Mouse (Mus musculus): ENCODE results near the gene Ppif. TPM values are rescaled to one million over a fixed set of nuclear protein-coding genes. Genes with fewer than 3 reads are reported as not detected.

The Ppif gene
- total RNA-seq, 1 experiment, result 27.0 TPM

DNA sequence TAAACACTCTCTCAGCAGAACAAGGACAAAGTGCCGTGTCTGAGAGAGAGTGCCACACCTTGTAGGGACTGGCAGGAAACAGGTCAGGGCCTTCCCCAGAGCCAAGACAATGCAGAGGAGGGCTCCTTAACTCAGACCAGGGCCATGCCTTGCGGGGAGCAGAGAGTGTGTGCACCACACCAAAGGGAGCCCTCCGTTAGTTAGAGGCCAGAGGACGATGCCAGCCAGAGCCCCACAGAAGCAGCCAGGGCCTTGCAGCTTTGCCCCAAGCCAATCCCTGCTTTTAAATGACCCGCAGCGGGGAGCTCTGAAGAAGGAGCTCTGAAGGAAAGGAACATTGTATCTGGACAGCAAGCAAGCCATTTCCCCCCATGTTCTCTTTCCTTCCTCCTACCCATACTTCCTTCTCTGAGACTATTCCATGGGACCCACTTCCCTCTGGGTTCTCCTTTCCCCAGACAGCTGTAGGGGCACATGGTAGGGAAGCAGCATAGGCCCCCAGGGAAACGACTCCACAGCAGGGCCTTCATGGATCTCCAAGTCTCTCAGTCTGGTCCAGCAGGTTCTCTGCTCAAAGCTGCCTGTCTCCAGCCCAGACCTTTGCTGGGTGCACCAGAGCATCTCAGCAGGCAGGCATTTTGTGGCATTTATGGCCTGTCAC lies 30.2 kb upstream of the Ppif start:
- Histone ChIP-seq H3K4me1 (ENCODE audit: control insufficient read depth in 2 of 2, insufficient read depth in 2 of 2, low read length in 2 of 2, poor library complexity in 1 of 2) (peaks cover 8 to 19% of the 10 kb centered on the region in 2 experiments; a peak in 3 of 4 replicates), H3K4me3 (ENCODE audit: insufficient read depth in 1 of 2, low read depth in 1 of 2, low read length in 2 of 2, poor library complexity in 1 of 2, severe bottlenecking in 1 of 2) (no peak overlapping the region), H3K9me3 (ENCODE audit: control insufficient read depth, insufficient read depth, low read depth, low read length) (no peaks in the 10 kb centered on the region), H3K36me3 (ENCODE audit: control insufficient read depth, insufficient read depth, low read length, poor library complexity, severe bottlenecking) (peaks cover 10% of the 10 kb centered on the region), H3K27ac (ENCODE audit: insufficient read depth, low read depth, low read length, poor library complexity, severe bottlenecking) (no peak overlapping the region), H3K9ac (ENCODE audit: insufficient read depth, low read depth, low read length, poor library complexity, severe bottlenecking) (peak overlapping the region; percentile 4; the same call in 1 of the 2 replicates)
- no peak for TF ChIP-seq ZC3H11A (IDR thresholded peaks at IDR 0.05; ENCODE audit: borderline replicate concordance, low read depth, low read length)
- no peak for DNase-seq (ENCODE audit: low read depth, low spot score)
- in situ Hi-C loops (cut with MboI; ENCODE audit: low sequenced_read_pairs in 2 of 2, unreplicated experiment in 2 of 2), result no loop called here

DNA sequence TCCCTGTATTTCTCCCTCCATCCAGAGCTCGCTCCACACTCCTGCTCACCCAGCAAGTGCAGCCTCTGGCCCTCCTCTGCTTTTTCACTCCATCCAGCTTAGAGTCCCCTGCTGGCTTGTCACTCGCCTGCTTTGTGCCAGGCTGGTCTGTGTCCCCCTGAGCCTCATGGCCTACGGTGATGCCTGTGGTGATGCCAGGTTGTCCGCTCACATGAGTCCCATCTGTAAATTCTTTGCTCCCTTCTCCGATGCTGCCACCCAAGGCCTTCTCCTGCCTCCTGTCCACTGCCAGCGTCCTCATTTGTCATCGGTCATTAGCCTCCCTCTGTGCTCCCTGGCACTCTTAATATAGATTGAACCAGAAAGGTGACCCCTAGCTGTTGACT lies 29.7 kb upstream of the Ppif start:
- H3K9ac ChIP-seq (ENCODE audit: insufficient read depth, low read depth, low read length, poor library complexity, severe bottlenecking), result no peak overlapping the region
- in situ Hi-C loops (cut with MboI; ENCODE audit: low sequenced_read_pairs in 2 of 2, unreplicated experiment in 2 of 2), result no loop called here
- peaks cover 9% of the 10 kb centered on the region for H3K36me3 ChIP-seq (ENCODE audit: control insufficient read depth, insufficient read depth, low read length, poor library complexity, severe bottlenecking)
- H3K27ac ChIP-seq (ENCODE audit: insufficient read depth, low read depth, low read length, poor library complexity, severe bottlenecking), result no peak overlapping the region
- no peak overlapping the region; a peak in 1 of 4 replicates for H3K4me3 ChIP-seq (ENCODE audit: insufficient read depth in 1 of 2, low read depth in 1 of 2, low read length in 2 of 2, poor library complexity in 1 of 2, severe bottlenecking in 1 of 2)
- H3K4me1 ChIP-seq (ENCODE audit: control insufficient read depth in 2 of 2, insufficient read depth in 2 of 2, low read length in 2 of 2, poor library complexity in 1 of 2), result peaks cover 8 to 19% of the 10 kb centered on the region in 2 experiments; a peak in 3 of 4 replicates
- no peak for TF ChIP-seq HCFC1 (IDR thresholded peaks at IDR 0.05; ENCODE audit: borderline replicate concordance, insufficient read depth, low read length)
- TF ChIP-seq MAFK (IDR thresholded peaks at IDR 0.05; ENCODE audit: insufficient read depth, low read depth, low read length), result no peak
- TF ChIP-seq CHD2 (IDR thresholded peaks at IDR 0.05; ENCODE audit: low read depth, low read length), result no peak
- no peak for TF ChIP-seq ZC3H11A (IDR thresholded peaks at IDR 0.05; ENCODE audit: borderline replicate concordance, low read depth, low read length)
- TF ChIP-seq ZNF384 (IDR thresholded peaks at IDR 0.05; ENCODE audit: low read depth, low read length), result no peak
- no peaks in the 10 kb centered on the region for H3K9me3 ChIP-seq (ENCODE audit: control insufficient read depth, insufficient read depth, low read depth, low read length)
- no peak for DNase-seq (ENCODE audit: low read depth, low spot score)

DNA sequence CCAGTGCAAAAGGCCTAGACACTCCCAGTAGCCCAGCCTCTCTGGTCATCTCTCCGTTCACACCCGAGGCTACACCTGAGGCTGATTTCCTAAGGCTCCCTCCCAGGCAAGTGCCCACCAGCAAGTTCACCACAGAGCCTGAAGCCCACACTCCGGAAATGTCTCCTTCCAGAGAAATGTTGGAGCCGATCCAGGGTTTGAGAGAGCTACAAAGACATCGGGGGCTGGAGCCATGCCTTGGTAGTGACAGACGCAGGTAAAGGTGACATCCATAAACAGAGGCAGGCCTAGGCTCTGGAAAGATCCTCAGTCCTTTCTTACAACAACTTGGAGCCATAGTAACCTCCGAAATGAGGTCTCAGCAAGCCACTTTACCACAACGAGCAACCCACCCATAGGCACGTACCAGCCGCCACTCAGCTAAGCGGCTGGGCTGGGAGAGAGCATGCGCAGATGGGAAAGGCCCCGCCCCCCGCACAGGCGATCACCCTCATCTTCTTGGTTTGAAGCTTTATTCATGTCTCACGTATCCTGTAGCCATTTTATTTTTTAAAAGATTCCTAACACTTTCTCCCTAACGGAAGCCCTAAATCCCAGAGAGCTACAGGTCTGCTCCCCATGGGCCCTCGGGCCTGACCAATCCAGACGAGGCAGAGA lies 28.5 kb upstream of the Ppif start:
- Histone ChIP-seq H3K4me3 (ENCODE audit: insufficient read depth in 1 of 2, low read depth in 1 of 2, low read length in 2 of 2, poor library complexity in 1 of 2, severe bottlenecking in 1 of 2) (peak overlapping the region; percentile 34 to 36), H3K4me1 (ENCODE audit: control insufficient read depth in 2 of 2, insufficient read depth in 2 of 2, low read length in 2 of 2, poor library complexity in 1 of 2) (peaks cover 8 to 16% of the 10 kb centered on the region in 2 experiments; a peak in 3 of 4 replicates), H3K9me3 (ENCODE audit: control insufficient read depth, insufficient read depth, low read depth, low read length) (no peaks in the 10 kb centered on the region), H3K9ac (ENCODE audit: insufficient read depth, low read depth, low read length, poor library complexity, severe bottlenecking) (peak overlapping the region; percentile 65; the same call in 1 of the 2 replicates), H3K36me3 (ENCODE audit: control insufficient read depth, insufficient read depth, low read length, poor library complexity, severe bottlenecking) (peaks cover 6% of the 10 kb centered on the region; the same call in 1 of the 2 replicates), H3K27ac (ENCODE audit: insufficient read depth, low read depth, low read length, poor library complexity, severe bottlenecking) (peak overlapping the region; percentile 26; the same call in 1 of the 2 replicates)
- peak; percentile 52 for DNase-seq (ENCODE audit: low read depth, low spot score)
- TF ChIP-seq MAFK (IDR thresholded peaks at IDR 0.05; ENCODE audit: insufficient read depth, low read depth, low read length) (no peak), ZNF384 (IDR thresholded peaks at IDR 0.05; ENCODE audit: low read depth, low read length) (no peak), HCFC1 (IDR thresholded peaks at IDR 0.05; ENCODE audit: borderline replicate concordance, insufficient read depth, low read length) (no peak), ZC3H11A (IDR thresholded peaks at IDR 0.05; ENCODE audit: borderline replicate concordance, low read depth, low read length) (no peak), CHD2 (IDR thresholded peaks at IDR 0.05; ENCODE audit: low read depth, low read length) (no peak)
- in situ Hi-C loops (cut with MboI; ENCODE audit: low sequenced_read_pairs in 2 of 2, unreplicated experiment in 2 of 2), result no loop called here

DNA sequence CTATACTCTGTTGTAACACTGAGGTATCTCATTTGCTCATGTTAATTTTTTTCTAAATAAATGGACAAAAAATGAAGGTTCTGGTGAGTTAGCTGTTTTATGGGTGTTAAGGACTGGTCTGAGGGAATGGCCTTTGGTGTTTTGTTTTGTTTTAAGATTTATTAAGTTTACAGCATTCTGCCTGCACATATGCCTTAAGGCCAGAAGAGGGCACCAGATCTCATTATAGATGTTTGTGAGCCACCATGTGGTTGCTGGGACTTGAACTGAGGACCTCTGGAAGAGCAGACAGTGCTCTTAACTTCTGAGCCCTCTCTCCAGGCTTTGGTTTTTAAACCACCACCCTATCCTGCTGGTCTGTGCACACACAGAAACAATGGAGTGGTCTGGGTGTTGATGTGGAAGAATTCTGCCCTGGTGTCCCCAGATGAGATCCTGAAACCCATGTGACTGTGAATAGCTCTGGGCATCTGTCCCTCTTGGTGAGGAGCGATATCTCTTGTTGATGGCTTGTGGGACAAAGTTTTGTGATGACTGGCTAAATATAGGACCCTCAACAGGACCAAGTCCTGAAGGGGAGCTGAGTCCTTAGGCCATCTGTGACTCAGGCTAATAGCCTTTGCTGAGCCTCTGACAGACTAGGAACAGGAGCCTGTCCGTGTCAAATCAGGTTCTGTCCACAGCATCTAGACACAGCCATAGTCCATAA lies 27.1 kb upstream of the Ppif start:
- no peaks in the 10 kb centered on the region for H3K9me3 ChIP-seq (ENCODE audit: control insufficient read depth, insufficient read depth, low read depth, low read length)
- no peak for DNase-seq (ENCODE audit: low read depth, low spot score)
- no peak overlapping the region for H3K27ac ChIP-seq (ENCODE audit: insufficient read depth, low read depth, low read length, poor library complexity, severe bottlenecking)
- H3K4me1 ChIP-seq (ENCODE audit: control insufficient read depth in 2 of 2, insufficient read depth in 2 of 2, low read length in 2 of 2, poor library complexity in 1 of 2), result peaks cover 6 to 11% of the 10 kb centered on the region in 2 experiments; a peak in 3 of 4 replicates
- in situ Hi-C loops (cut with MboI; ENCODE audit: low sequenced_read_pairs in 2 of 2, unreplicated experiment in 2 of 2), result no loop called here
- no peak overlapping the region for H3K9ac ChIP-seq (ENCODE audit: insufficient read depth, low read depth, low read length, poor library complexity, severe bottlenecking)
- no peak overlapping the region for H3K4me3 ChIP-seq (ENCODE audit: insufficient read depth in 1 of 2, low read depth in 1 of 2, low read length in 2 of 2, poor library complexity in 1 of 2, severe bottlenecking in 1 of 2)
- no peak for TF ChIP-seq ZC3H11A (IDR thresholded peaks at IDR 0.05; ENCODE audit: borderline replicate concordance, low read depth, low read length)
- no peak for TF ChIP-seq HCFC1 (IDR thresholded peaks at IDR 0.05; ENCODE audit: borderline replicate concordance, insufficient read depth, low read length)
- no peak for TF ChIP-seq CHD2 (IDR thresholded peaks at IDR 0.05; ENCODE audit: low read depth, low read length)
- no peak for TF ChIP-seq MAFK (IDR thresholded peaks at IDR 0.05; ENCODE audit: insufficient read depth, low read depth, low read length)
- no peak for TF ChIP-seq ZNF384 (IDR thresholded peaks at IDR 0.05; ENCODE audit: low read depth, low read length)
- H3K36me3 ChIP-seq (ENCODE audit: control insufficient read depth, insufficient read depth, low read length, poor library complexity, severe bottlenecking), result peaks cover 6% of the 10 kb centered on the region; the same call in 1 of the 2 replicates

All from ES-E14 (cell line).